Mouse (Mus musculus): ENCODE measurements around the gene Smad6. TPM values are rescaled to one million over a fixed set of nuclear protein-coding genes. Genes with fewer than 3 reads are reported as not detected.

Smad6 gene
- polyA plus RNA-seq, 1 experiment: 2.7 TPM

GRCm38 (mm10) chr9:64049471-64050380, 27.9 kb upstream of the Smad6 start:
- H3K36me3 ChIP-seq (ENCODE audit: control insufficient read depth, insufficient read depth, low read length, poor library complexity, severe bottlenecking): no peaks in the 10 kb centered on the region
- peak overlapping the region; percentile 81 for H3K27ac ChIP-seq (ENCODE audit: insufficient read depth, low read length)
- TF ChIP-seq POLR2A (IDR thresholded peaks at IDR 0.05; ENCODE audit: insufficient read depth, low read length) (peak; percentile 54), CTCF (IDR thresholded peaks at IDR 0.05; ENCODE audit: low read depth, low read length) (no peak), EP300 (IDR thresholded peaks at IDR 0.05; ENCODE audit: insufficient read depth, low read depth, low read length) (peak; percentile 74; the same call in 1 of the 2 replicates)
- H3K4me1 ChIP-seq (ENCODE audit: control insufficient read depth, insufficient read depth, low read length): peaks cover 5% of the 10 kb centered on the region
- peak overlapping the region; percentile 29 for H3K9ac ChIP-seq (ENCODE audit: low read depth, poor library complexity, severe bottlenecking)
- H3K9me3 ChIP-seq (replicated peaks; ENCODE audit: control insufficient read depth, insufficient read depth, low read length, poor library complexity, severe bottlenecking): no peaks in the 10 kb centered on the region
- H3K27me3 ChIP-seq (ENCODE audit: control insufficient read depth, insufficient read depth, low read length, poor library complexity, severe bottlenecking): no peaks in the 10 kb centered on the region
- peak overlapping the region; percentile 54 for H3K4me3 ChIP-seq (ENCODE audit: low read depth, low read length)

- TF ChIP-seq EP300 (IDR thresholded peaks at IDR 0.05; ENCODE audit: insufficient read depth, low read depth, low read length) (no peak), POLR2A (IDR thresholded peaks at IDR 0.05; ENCODE audit: insufficient read depth, low read length) (no peak), CTCF (IDR thresholded peaks at IDR 0.05; ENCODE audit: low read depth, low read length) (no peak)
- Histone ChIP-seq H3K36me3 (ENCODE audit: control insufficient read depth, insufficient read depth, low read length, poor library complexity, severe bottlenecking) (no peaks in the 10 kb centered on the region), H3K9ac (ENCODE audit: low read depth, poor library complexity, severe bottlenecking) (no peak overlapping the region), H3K4me1 (ENCODE audit: control insufficient read depth, insufficient read depth, low read length) (peaks cover 11% of the 10 kb centered on the region), H3K4me3 (ENCODE audit: low read depth, low read length) (no peak overlapping the region), H3K27me3 (ENCODE audit: control insufficient read depth, insufficient read depth, low read length, poor library complexity, severe bottlenecking) (no peaks in the 10 kb centered on the region), H3K27ac (ENCODE audit: insufficient read depth, low read length) (no peak overlapping the region), H3K9me3 (replicated peaks; ENCODE audit: control insufficient read depth, insufficient read depth, low read length, poor library complexity, severe bottlenecking) (no peaks in the 10 kb centered on the region)
Observed at GRCm38 (mm10) chr9:64045117-64045890, 23.4 kb upstream of the Smad6 start.

GRCm38 (mm10) chr9:64044343-64044742, 22.5 kb upstream of the Smad6 start:
- no peak overlapping the region for H3K4me3 ChIP-seq (ENCODE audit: low read depth, low read length)
- H3K9me3 ChIP-seq (replicated peaks; ENCODE audit: control insufficient read depth, insufficient read depth, low read length, poor library complexity, severe bottlenecking): no peaks in the 10 kb centered on the region
- H3K27me3 ChIP-seq (ENCODE audit: control insufficient read depth, insufficient read depth, low read length, poor library complexity, severe bottlenecking): no peaks in the 10 kb centered on the region
- peaks cover 11% of the 10 kb centered on the region for H3K4me1 ChIP-seq (ENCODE audit: control insufficient read depth, insufficient read depth, low read length)
- no peak overlapping the region for H3K9ac ChIP-seq (ENCODE audit: low read depth, poor library complexity, severe bottlenecking)
- H3K27ac ChIP-seq (ENCODE audit: insufficient read depth, low read length): no peak overlapping the region
- TF ChIP-seq CTCF (IDR thresholded peaks at IDR 0.05; ENCODE audit: low read depth, low read length): no peak
- TF ChIP-seq EP300 (IDR thresholded peaks at IDR 0.05; ENCODE audit: insufficient read depth, low read depth, low read length): no peak
- TF ChIP-seq POLR2A (IDR thresholded peaks at IDR 0.05; ENCODE audit: insufficient read depth, low read length): no peak
- H3K36me3 ChIP-seq (ENCODE audit: control insufficient read depth, insufficient read depth, low read length, poor library complexity, severe bottlenecking): no peaks in the 10 kb centered on the region

GRCm38 (mm10) chr9:64042911-64043310, 21.1 kb upstream of the Smad6 start:
- H3K27me3 ChIP-seq (ENCODE audit: control insufficient read depth, insufficient read depth, low read length, poor library complexity, severe bottlenecking): no peaks in the 10 kb centered on the region
- H3K27ac ChIP-seq (ENCODE audit: insufficient read depth, low read length): peak overlapping the region; percentile 84
- no peak overlapping the region for H3K9ac ChIP-seq (ENCODE audit: low read depth, poor library complexity, severe bottlenecking)
- H3K4me3 ChIP-seq (ENCODE audit: low read depth, low read length): no peak overlapping the region
- no peaks in the 10 kb centered on the region for H3K36me3 ChIP-seq (ENCODE audit: control insufficient read depth, insufficient read depth, low read length, poor library complexity, severe bottlenecking)
- no peaks in the 10 kb centered on the region for H3K9me3 ChIP-seq (replicated peaks; ENCODE audit: control insufficient read depth, insufficient read depth, low read length, poor library complexity, severe bottlenecking)
- TF ChIP-seq EP300 (IDR thresholded peaks at IDR 0.05; ENCODE audit: insufficient read depth, low read depth, low read length) (peak; percentile 96), CTCF (IDR thresholded peaks at IDR 0.05; ENCODE audit: low read depth, low read length) (no peak), POLR2A (IDR thresholded peaks at IDR 0.05; ENCODE audit: insufficient read depth, low read length) (no peak)
- peaks cover 11% of the 10 kb centered on the region for H3K4me1 ChIP-seq (ENCODE audit: control insufficient read depth, insufficient read depth, low read length)

- no peak overlapping the region for H3K9ac ChIP-seq (ENCODE audit: low read depth, poor library complexity, severe bottlenecking)
- H3K36me3 ChIP-seq (ENCODE audit: control insufficient read depth, insufficient read depth, low read length, poor library complexity, severe bottlenecking): no peaks in the 10 kb centered on the region
- H3K4me1 ChIP-seq (ENCODE audit: control insufficient read depth, insufficient read depth, low read length): peaks cover 11% of the 10 kb centered on the region
- peak overlapping the region; percentile 10 for H3K4me3 ChIP-seq (ENCODE audit: low read depth, low read length)
- no peaks in the 10 kb centered on the region for H3K27me3 ChIP-seq (ENCODE audit: control insufficient read depth, insufficient read depth, low read length, poor library complexity, severe bottlenecking)
- H3K27ac ChIP-seq (ENCODE audit: insufficient read depth, low read length): peak overlapping the region; percentile 37
- TF ChIP-seq POLR2A (IDR thresholded peaks at IDR 0.05; ENCODE audit: insufficient read depth, low read length): no peak
- no peak for TF ChIP-seq EP300 (IDR thresholded peaks at IDR 0.05; ENCODE audit: insufficient read depth, low read depth, low read length)
- TF ChIP-seq CTCF (IDR thresholded peaks at IDR 0.05; ENCODE audit: low read depth, low read length): no peak
- H3K9me3 ChIP-seq (replicated peaks; ENCODE audit: control insufficient read depth, insufficient read depth, low read length, poor library complexity, severe bottlenecking): no peaks in the 10 kb centered on the region
Observed at GRCm38 (mm10) chr9:64042216-64042615, 20.4 kb upstream of the Smad6 start.
